13 mouse cellular contexts compared by ENCODE assay signal in the genomic region with DNA sequence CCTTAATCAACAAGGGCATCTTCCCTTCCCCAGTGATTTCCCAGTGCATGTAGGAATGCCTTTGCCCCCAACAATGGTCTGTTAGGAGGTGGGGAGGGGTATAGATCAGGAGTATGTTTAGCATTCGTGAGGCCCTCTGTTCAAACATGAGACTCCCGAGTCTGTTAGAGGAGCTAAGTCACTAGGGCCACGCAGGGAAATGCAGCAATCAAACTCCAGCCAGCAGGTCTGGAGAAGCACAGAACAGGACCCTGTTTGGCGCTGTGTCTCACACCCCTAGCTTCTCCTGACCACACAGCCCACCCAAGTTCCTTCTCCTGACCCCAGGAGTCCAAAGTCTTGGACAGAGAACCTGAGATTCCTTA.
A peak's percentile ranks its signal among the peaks of the same experiment; 100 is the strongest.
DNase-seq lines count a peak whose midpoint lies in the region; ATAC-seq and TF ChIP-seq lines count a peak whose summit lies in the region.
"Had no signal": no experiment of that assay in that cellular context is flagged by ENCODE, and none has a peak within 500 bp of the region (broad histone marks: within the 10 kb centered on the region; RNA-seq: fewer than 3 reads in every experiment).

No protein-coding gene starts in this region.

- no peak for ATAC-seq in erythroid progenitor cell, adult 5-6 weeks (replicated peaks; ENCODE audit: low FRiP score, poor library complexity, severe bottlenecking)

- no peak for TF ChIP-seq POLR2A in thymus, adult 2 months (IDR thresholded peaks at IDR 0.05; ENCODE audit: control insufficient read depth, extremely low read depth, insufficient read depth, low read length, poor library complexity)

- H3K4me3 ChIP-seq in heart, embryonic 10.5 days: no peak overlapping the region
- H3K4me3 ChIP-seq in left cerebral cortex, adult 2 months: no peak overlapping the region
- peak overlapping the region; percentile 29 for H3K4me3 ChIP-seq in thymus, adult 2 months (ENCODE audit: control insufficient read depth, insufficient read depth, low read length)
- H3K4me3 ChIP-seq: embryonic facial prominence, embryonic 15.5 days had no signal

- H3K27me3 ChIP-seq in heart, embryonic 10.5 days (ENCODE audit: insufficient read depth, poor library complexity, severe bottlenecking): no peaks in the 10 kb centered on the region
- no peaks in the 10 kb centered on the region for H3K27me3 ChIP-seq in thymus, adult 2 months (ENCODE audit: control insufficient read depth, insufficient read depth, low read length)
- H3K27me3 ChIP-seq: embryonic facial prominence, embryonic 15.5 days had no signal

- no peaks in the 10 kb centered on the region for H3K36me3 ChIP-seq in heart, embryonic 10.5 days
- H3K36me3 ChIP-seq in thymus, adult 2 months (ENCODE audit: control insufficient read depth, insufficient read depth, low read length): peaks cover 78% of the 10 kb centered on the region
- H3K36me3 ChIP-seq: embryonic facial prominence, embryonic 15.5 days had no signal

- H3K4me1 ChIP-seq in heart, embryonic 10.5 days: peaks cover 63% of the 10 kb centered on the region
- H3K4me1 ChIP-seq in thymus, adult 2 months (replicated peaks; ENCODE audit: control insufficient read depth, insufficient read depth, low read length): peaks cover 53% of the 10 kb centered on the region

- WGBS in heart, embryonic 10.5 days: 34% methylated on average over 4 of the region's 4 CpGs
- WGBS in thymus, adult 2 months: 85% methylated on average over 4 of the region's 4 CpGs

- no peaks in the 10 kb centered on the region for H3K9me3 ChIP-seq in heart, embryonic 10.5 days
- H3K9me3 ChIP-seq: embryonic facial prominence, embryonic 15.5 days had no signal

- H3K27ac ChIP-seq in heart, embryonic 10.5 days: peak overlapping the region; percentile 75
- H3K27ac ChIP-seq in left cerebral cortex, adult 2 months: 0 out of 2 replicates have a peak overlapping the region, but pooled peaks have one; percentile 25
- H3K27ac ChIP-seq in thymus, adult 2 months (ENCODE audit: control insufficient read depth, insufficient read depth, low read length): peak overlapping the region; percentile 57
- H3K27ac ChIP-seq: embryonic facial prominence, embryonic 15.5 days had no signal

- TF ChIP-seq CTCF in left cerebral cortex, adult 2 months (IDR thresholded peaks at IDR 0.05): no peak
- no peak for TF ChIP-seq CTCF in thymus, adult 2 months (IDR thresholded peaks at IDR 0.05; ENCODE audit: borderline replicate concordance, control insufficient read depth, extremely low read depth, insufficient read depth, low read length, poor library complexity)

- no peak for DNase-seq in heart, embryonic 10.5 days (ENCODE audit: low spot score)
- no peak for DNase-seq in heart, postnatal 4 days
- no peak for DNase-seq in left cerebral cortex, adult 2 months (ENCODE audit: extremely low spot score in 1 of 2, low spot score in 2 of 2)
- DNase-seq in left cerebral cortex, postnatal 25 days (ENCODE audit: low spot score in 2 of 2): no peak
- DNase-seq in thymus, adult 2 months: no peak
- no peak for DNase-seq in thymus, adult 18-20 months
- DNase-seq in thymus, postnatal 4 days: no peak
- DNase-seq: adrenal gland, adult 2 months; B cell, adult 2 months; cerebellum, adult 18-20 months; liver had no signal

- intact Hi-C loops in left cerebral cortex, adult 2 months (cut with DNase I): no loop called here
- intact Hi-C loops in left cerebral cortex, postnatal 25 days (cut with DNase I): no loop called here

Comparison
In these comparisons a context has a peak if more than half of its experiments do, and no peak if none do; other contexts are left out.
1. H3K27ac ChIP-seq: peak in every context shown above with its lines; median percentile 75 in heart, embryonic 10.5 days; 57 in thymus, adult 2 months; 25 in left cerebral cortex, adult 2 months.